Mouse (Mus musculus) forebrain, embryonic 12.5 days (tissue): ENCODE data around the gene Wdr53. TPM values are rescaled to one million over a fixed set of nuclear protein-coding genes. Genes with fewer than 3 reads are reported as not detected.
"Not testable (repeated sequence)": the region's sequence is repeated elsewhere in the genome, so short reads cannot be mapped to it uniquely, and the experiment has no call there.

ENCODE experiments used
- ATAC-seq: fragments of 200-750 bp; cut with Nextera tagmentation; 2 replicates; pipeline ENCODE4 v1.8.0; 2017; ENCODE audit warnings: moderate TSS enrichment; ENCODE audit not compliant: low FRiP score
- H3K27ac ChIP-seq: fragments of 300-500 bp; sonication (generic); 2 replicates; pipeline ENCODE4 v1.5.1; 2016; ENCODE audit warnings: mild to moderate bottlenecking
- H3K27me3 ChIP-seq: fragments of 300-500 bp; sonication (generic); 2 replicates; pipeline ENCODE4 v1.6.1; 2016; ENCODE audit warnings: mild to moderate bottlenecking
- H3K36me3 ChIP-seq: fragments of 300-500 bp; sonication (generic); replicated peaks from 2 replicates; pipeline ENCODE4 v1.6.1; 2016; ENCODE audit warnings: mild to moderate bottlenecking
- H3K4me1 ChIP-seq: fragments of 300-500 bp; sonication (generic); 2 replicates; pipeline ENCODE4 v1.6.1; 2016
- H3K4me2 ChIP-seq: fragments of 300-500 bp; sonication (generic); 2 replicates; pipeline ENCODE4 v1.6.1; 2016; ENCODE audit warnings: mild to moderate bottlenecking, moderate library complexity
- H3K4me3 ChIP-seq: fragments of 300-500 bp; sonication (generic); replicated peaks from 2 replicates; pipeline ENCODE4 v1.5.1; 2016; ENCODE audit warnings: mild to moderate bottlenecking
- H3K9ac ChIP-seq: fragments of 300-500 bp; sonication (generic); 2 replicates; pipeline ENCODE4 v1.6.1; 2016; ENCODE audit warnings: mild to moderate bottlenecking
- H3K9me3 ChIP-seq: fragments of 300-500 bp; sonication (generic); 2 replicates; pipeline ENCODE4 v1.6.1; 2016
- WGBS: fragments of 180-500 bp; shearing (Covaris S2); methylation state at CpG from one replicate; pipeline ENCODE4 v1.1.7; 2016; 5-methylcytosine and 5-hydroxymethylcytosine counted together
- microRNA counts: library from miRNA; unstranded; fragments of <30 nt; microRNA quantifications from one replicate; lab custom pipeline; 2017
- microRNA-seq: library from miRNA; unstranded; fragments of <30 nt; microRNA quantifications from one replicate; pipeline ENCODE4, GENCODE M21; 2017
- polyA plus RNA-seq: library from polyadenylated mRNA; unstranded; fragments of >200 nt; fragmentation: Nextera tagmentation; extraction: Ambion mirVana; gene quantifications from 2 replicates; pipeline ENCODE4 v1.2.1, GENCODE M21; 2016

Wdr53 gene
- polyA plus RNA-seq, 1 experiment from 2014 or later = 17.8 TPM

DNA sequence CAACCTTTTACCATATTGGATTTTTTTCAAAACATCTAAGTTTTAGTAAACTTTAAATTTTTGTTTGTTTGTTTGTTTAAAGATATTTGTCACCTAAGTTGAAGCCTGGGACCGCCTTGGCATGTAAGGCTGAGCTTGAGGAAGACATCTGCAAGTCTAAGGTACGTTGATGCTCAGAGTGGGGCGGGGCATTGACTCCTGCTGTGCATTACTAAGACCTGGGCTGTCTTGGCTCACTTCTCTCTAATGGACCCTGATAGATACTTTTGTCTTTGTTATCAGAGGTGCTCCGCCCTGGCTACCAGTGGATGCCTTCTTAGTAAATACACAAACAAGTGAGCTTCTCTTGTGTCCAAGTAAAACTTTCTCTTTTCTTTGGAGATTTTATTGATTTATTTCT is 44.8 kb downstream of the Wdr53 start:
- Histone ChIP-seq H3K4me2 (no peak overlapping the region), H3K36me3 (peaks cover 55% of the 10 kb centered on the region), H3K9me3 (no peaks in the 10 kb centered on the region), H3K27me3 (no peaks in the 10 kb centered on the region), H3K4me1 (no peaks in the 10 kb centered on the region), H3K27ac (no peak overlapping the region), H3K9ac (no peak overlapping the region), H3K4me3 (no peak overlapping the region)
- 95% methylated on average over 4 of the region's 4 CpGs for WGBS
- ATAC-seq = no peak

DNA sequence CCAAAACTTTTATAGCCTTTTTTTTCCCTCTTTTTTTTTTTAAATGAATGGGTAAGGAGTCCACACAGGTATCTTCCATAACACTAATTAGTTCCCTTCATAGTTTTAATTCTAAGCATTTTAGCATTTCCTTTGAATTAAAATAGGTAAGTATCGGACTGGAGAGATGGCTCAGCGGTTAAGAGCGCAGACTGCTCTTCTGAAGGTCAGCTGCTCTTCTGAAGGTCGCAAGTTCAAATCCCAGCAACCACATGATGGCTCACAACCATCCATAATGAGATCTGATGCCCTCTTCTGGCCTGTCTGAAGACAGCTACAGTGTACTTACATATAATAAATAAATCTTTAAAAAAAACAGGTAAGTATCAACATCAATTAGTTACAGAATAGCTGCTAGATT is 52.6 kb downstream of the Wdr53 start:
- not testable (repeated sequence) for H3K27ac ChIP-seq, H3K9ac ChIP-seq, H3K4me2 ChIP-seq, H3K27me3 ChIP-seq, ATAC-seq, H3K9me3 ChIP-seq, H3K4me3 ChIP-seq, H3K4me1 ChIP-seq
- 99% methylated on average over 4 of the region's 4 CpGs for WGBS
- peaks cover 56% of the 10 kb centered on the region for H3K36me3 ChIP-seq

- 58% methylated on average over 1 of the region's 1 CpGs for WGBS
- peaks cover 33% of the 10 kb centered on the region for H3K36me3 ChIP-seq
Measured at GRCm38 (mm10) chr16:32303046-32303445, 56.0 kb downstream of the Wdr53 start.

DNA sequence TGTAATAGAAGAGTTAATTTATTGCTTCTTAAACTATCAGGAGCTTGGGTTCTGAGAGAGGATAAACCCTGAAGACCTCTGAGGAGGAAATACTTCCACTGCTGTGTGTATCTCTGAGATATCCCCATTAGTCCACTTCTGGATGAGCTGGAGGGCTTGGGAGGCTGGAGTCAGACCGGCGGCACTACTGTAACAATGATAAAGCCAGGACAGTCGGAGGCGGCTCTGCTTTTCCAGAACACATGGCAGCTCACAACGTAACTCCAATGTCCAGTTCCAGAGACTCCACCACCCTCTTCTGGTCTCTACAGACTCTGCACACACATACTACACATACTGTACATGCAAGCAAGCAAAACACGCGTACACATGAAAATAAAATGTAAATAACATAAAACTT is 56.9 kb downstream of the Wdr53 start:
- no peak overlapping the region for H3K4me2 ChIP-seq
- H3K9me3 ChIP-seq = no peaks in the 10 kb centered on the region
- no peak overlapping the region for H3K9ac ChIP-seq
- no peaks in the 10 kb centered on the region for H3K27me3 ChIP-seq
- no peak overlapping the region for H3K27ac ChIP-seq
- H3K36me3 ChIP-seq = peaks cover 25% of the 10 kb centered on the region
- no peaks in the 10 kb centered on the region for H3K4me1 ChIP-seq
- 96% methylated on average over 7 of the region's 7 CpGs for WGBS
- no peak for ATAC-seq
- H3K4me3 ChIP-seq = no peak overlapping the region

More at GRCm38 (mm10) chr16:32303046-32303445, 56.0 kb downstream of the Wdr53 start:
- no peaks in the 10 kb centered on the region for H3K4me1 ChIP-seq
- no peak overlapping the region for H3K27ac ChIP-seq
- no peaks in the 10 kb centered on the region for H3K9me3 ChIP-seq
- no peak overlapping the region for H3K9ac ChIP-seq
- no peak overlapping the region for H3K4me3 ChIP-seq
- no peak overlapping the region for H3K4me2 ChIP-seq
- no peak for ATAC-seq
- no peaks in the 10 kb centered on the region for H3K27me3 ChIP-seq

MicroRNAs encoded within 50 kb of the gene (microRNA counts, 519-probe panel; counts per million panel counts)
- not detected for microRNA mmu-miR-1946a (lab: Ali Mortazavi, UCI)

Small RNA genes within 50 kb of the gene (microRNA-seq; reads per million reads assigned to microRNA genes)
- gene Mir1946a = not detected

Other genes starting within 250 kb of the Wdr53 start
- gene Senp5, start 243.9 kb upstream of the Wdr53 start, polyA plus RNA-seq = 24.1 and 25.0 TPM in 2 replicates
- gene Pak2, start 167.9 kb upstream of the Wdr53 start, polyA plus RNA-seq = 57.1 and 59.1 TPM in 2 replicates
- gene Pigx, start 147.5 kb upstream of the Wdr53 start, polyA plus RNA-seq = 127 and 133 TPM in 2 replicates
- 39.7 and 43.8 TPM in 2 replicates for gene Cep19, start 147.4 kb upstream of the Wdr53 start, polyA plus RNA-seq
- 6.8 and 7.4 TPM in 2 replicates for gene Nrros, start 81.6 kb upstream of the Wdr53 start, polyA plus RNA-seq
- gene Bex6, start 67.4 kb upstream of the Wdr53 start, polyA plus RNA-seq = not detected in 2 replicates
- 14.3 and 25.8 TPM in 2 replicates for gene Fbxo45, start 69 bp upstream of the Wdr53 start, polyA plus RNA-seq
- gene Smco1, start 24.2 kb downstream of the Wdr53 start, polyA plus RNA-seq = not detected in 2 replicates
- gene Rnf168, start 30.2 kb downstream of the Wdr53 start, polyA plus RNA-seq = 33.6 and 38.4 TPM in 2 replicates
- 30.0 and 35.1 TPM in 2 replicates for gene Ubxn7, start 85.0 kb downstream of the Wdr53 start, polyA plus RNA-seq
- gene Tm4sf19, start 153.3 kb downstream of the Wdr53 start, polyA plus RNA-seq = not detected in 2 replicates
- 31.8 and 34.6 TPM in 2 replicates for gene Tctex1d2, start 172.5 kb downstream of the Wdr53 start, polyA plus RNA-seq
- 42.7 and 45.6 TPM in 2 replicates for gene Pcyt1a, start 183.7 kb downstream of the Wdr53 start, polyA plus RNA-seq
- gene Slc51a, start 240.7 kb downstream of the Wdr53 start, polyA plus RNA-seq = 0.27 and 0.40 TPM in 2 replicates
- not detected in 2 replicates for gene Zdhhc19, start 249.0 kb downstream of the Wdr53 start, polyA plus RNA-seq